Mouse (Mus musculus): ENCODE measurements around the gene Psmc3. TPM values are rescaled to one million over a fixed set of nuclear protein-coding genes. Genes with fewer than 3 reads are reported as not detected.
"Not testable (repeated sequence)": the region's sequence is repeated elsewhere in the genome, so short reads cannot be mapped to it uniquely, and the experiment has no call there.

Psmc3 gene
- polyA plus RNA-seq (2021) = 276 TPM

DNA sequence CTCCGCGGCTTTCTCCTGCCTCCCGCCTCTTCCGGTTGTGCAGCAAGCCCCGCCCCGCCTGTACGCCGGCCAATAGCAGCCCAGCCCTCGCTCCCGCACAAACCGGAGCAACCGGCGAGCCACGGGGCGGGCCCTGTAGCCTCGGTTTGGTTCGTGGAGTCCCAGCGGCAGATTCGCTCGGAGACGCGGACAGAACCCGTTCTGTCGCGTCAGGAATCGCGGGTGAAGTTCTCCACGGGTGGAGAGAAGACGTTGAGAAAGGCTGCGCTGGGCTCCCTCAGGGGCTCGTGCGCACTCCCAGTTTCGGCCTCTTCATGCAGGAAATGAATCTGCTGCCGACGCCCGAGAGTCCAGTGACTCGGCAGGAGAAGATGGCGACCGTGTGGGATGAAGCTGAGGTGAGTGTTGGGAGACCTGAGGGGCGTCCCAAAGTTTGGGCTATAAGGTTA lies at the start of gene Psmc3:
Psmc3 (plus strand) TSS at position 76 of the 449 bp plus-strand sequence.
- in situ Hi-C loops (cut with MboI; ENCODE audit: low pct_unique_long_range_greater_than_20kb) = no loop called here
- ATAC-seq (peak; percentile 91), DNase-seq (ENCODE audit: low read depth, low spot score) (no peak)
- CTCF ChIA-PET = interaction anchor here (0.7 kb wide), 1 partner anchor 12 kb away, joined by 3 read pairs; no protein-coding TSS in a partner anchor
- H3K27me3 ChIP-seq = no peaks in the 10 kb centered on the region
- TF ChIP-seq CTCF (IDR thresholded peaks at IDR 0.05) = no peak
- POLR2A ChIA-PET = interaction anchor here (1.1 kb wide), 1 partner anchor 10 kb away, joined by 3 read pairs; no protein-coding TSS in a partner anchor

DNA sequence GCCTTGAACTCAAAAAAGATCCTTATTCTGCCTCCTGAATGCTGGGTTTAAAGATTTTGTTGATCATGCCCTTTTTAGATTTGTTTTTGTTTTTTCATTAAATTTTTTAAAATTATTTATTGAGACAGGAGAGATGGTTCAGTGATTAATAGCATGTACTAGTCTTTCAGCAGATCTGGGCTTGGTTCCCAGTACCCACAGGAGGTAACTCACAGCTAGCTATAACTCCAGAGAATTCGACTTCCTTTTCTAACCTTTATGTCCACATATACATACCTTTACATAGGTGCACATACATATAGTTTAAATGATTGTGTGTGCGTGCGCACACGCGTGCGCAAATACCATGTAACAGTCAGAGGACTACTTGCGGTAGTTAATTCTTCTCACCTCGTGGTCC lies 45.3 kb upstream of the Psmc3 start:
- POLR2A ChIA-PET = interaction anchor here (0.7 kb wide), 1 partner anchor 432 kb away, joined by 3 read pairs; no protein-coding TSS in a partner anchor

DNA sequence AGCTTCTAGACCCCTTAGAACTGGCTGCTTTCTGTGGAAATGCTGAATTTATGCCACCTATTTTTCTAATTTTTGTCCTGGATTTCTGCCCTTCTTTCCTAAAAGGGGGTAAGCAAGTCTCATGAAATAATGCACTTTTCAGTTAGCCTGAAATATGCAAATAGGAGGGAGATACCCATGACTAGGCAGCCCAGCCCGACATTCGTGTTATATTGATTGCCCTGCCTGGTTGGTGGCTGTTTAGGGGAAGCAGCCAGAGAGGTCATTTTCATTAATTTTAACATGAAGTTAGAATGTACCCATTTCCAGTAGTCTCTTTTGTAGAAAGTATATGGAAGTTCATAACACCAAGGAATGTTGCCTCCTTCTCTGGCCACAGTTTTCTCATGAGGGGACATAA lies 39.9 kb upstream of the Psmc3 start:
- TF ChIP-seq CTCF (IDR thresholded peaks at IDR 0.05) = no peak
- no peaks in the 10 kb centered on the region for H3K27me3 ChIP-seq
- in situ Hi-C loops (cut with MboI; ENCODE audit: low pct_unique_long_range_greater_than_20kb) = no loop called here
- DNase-seq (ENCODE audit: low read depth, low spot score) (no peak), ATAC-seq (no peak)
- ChIA-PET CTCF (interaction anchor here (1.0 kb wide), 1 partner anchor 13 kb away, joined by 3 read pairs; no protein-coding TSS in a partner anchor), POLR2A (no interaction called here)

More for the DNA sequence above, 45.3 kb upstream of the Psmc3 start:
- H3K27me3 ChIP-seq = no peaks in the 10 kb centered on the region
- DNase-seq (ENCODE audit: low read depth, low spot score) (no peak), ATAC-seq (no peak)
- in situ Hi-C loops (cut with MboI; ENCODE audit: low pct_unique_long_range_greater_than_20kb) = no loop called here
- CTCF ChIA-PET = interaction anchor here (1.0 kb wide), 1 partner anchor 141 kb away, joined by 3 read pairs; no protein-coding TSS in a partner anchor
- no peak for TF ChIP-seq CTCF (IDR thresholded peaks at IDR 0.05)

DNA sequence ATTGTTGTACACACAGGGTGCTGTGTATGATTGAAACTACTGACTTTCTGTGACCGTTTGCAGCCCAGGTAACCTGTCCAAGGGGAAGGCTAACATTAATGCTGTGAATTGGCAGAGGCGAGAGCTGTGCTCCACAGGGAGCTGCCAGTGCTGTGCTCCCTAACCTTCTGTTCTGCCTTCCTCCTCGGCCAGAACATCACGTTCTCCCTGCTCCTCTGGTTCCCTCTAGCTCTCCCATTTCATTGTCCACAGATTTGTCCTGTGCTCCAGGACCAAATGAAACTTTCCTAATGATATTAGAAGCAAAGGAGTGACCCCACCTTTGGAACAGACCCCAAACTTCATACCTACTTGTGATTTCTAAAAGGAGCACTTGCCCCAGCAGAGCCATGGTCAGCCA lies 38.4 kb upstream of the Psmc3 start:
- POLR2A ChIA-PET = no interaction called here
- CTCF ChIA-PET = interaction anchor here (1.0 to 1.3 kb wide), 3 partner anchors 12 to 37 kb away, joined by 3 read pairs; no protein-coding TSS in a partner anchor
- DNase-seq (ENCODE audit: low read depth, low spot score) (no peak), ATAC-seq (no peak)
- H3K27me3 ChIP-seq = no peaks in the 10 kb centered on the region
- TF ChIP-seq CTCF (IDR thresholded peaks at IDR 0.05) = no peak
- in situ Hi-C loops (cut with MboI; ENCODE audit: low pct_unique_long_range_greater_than_20kb) = no loop called here

GRCm38 (mm10) chr2:91018061-91018788 lies 35.6 kb upstream of the Psmc3 start:
- in situ Hi-C loops (cut with MboI; ENCODE audit: low pct_unique_long_range_greater_than_20kb) = no loop called here
- POLR2A ChIA-PET = interaction anchor here (0.7 kb wide), 1 partner anchor 17 kb away, joined by 3 read pairs; the partner anchor contains the start of gene Rapsn
- ATAC-seq (no peak), DNase-seq (ENCODE audit: low read depth, low spot score) (no peak)
- H3K27me3 ChIP-seq = no peaks in the 10 kb centered on the region
- CTCF ChIA-PET = no interaction called here
- TF ChIP-seq CTCF (IDR thresholded peaks at IDR 0.05) = no peak

DNA sequence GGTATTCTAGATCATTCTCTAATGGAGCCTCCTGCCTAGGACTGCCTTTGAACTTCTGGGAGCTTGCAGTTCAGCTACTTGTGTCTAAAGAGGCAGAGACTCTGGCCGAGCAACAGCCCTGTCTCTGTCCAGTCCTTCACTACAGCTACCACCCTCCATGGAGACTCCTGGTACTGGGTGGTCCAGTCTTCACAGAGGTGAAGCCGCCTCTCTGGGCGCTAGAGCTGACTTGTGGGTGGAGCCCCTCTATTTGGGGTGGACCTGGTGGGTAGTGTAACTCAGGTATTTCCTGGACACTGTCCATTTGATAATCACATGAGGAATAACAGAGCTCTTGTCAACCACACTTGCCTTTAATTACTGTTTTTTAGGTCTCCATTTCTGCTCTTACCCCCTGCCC lies 33.9 kb upstream of the Psmc3 start:
- DNase-seq (ENCODE audit: low read depth, low spot score) = no peak
- no peaks in the 10 kb centered on the region for H3K27me3 ChIP-seq
- in situ Hi-C loops (cut with MboI; ENCODE audit: low pct_unique_long_range_greater_than_20kb) = no loop called here
- CTCF ChIA-PET = interaction anchor here (0.6 to 1.3 kb wide), 5 partner anchors 9 to 120 kb away, joined by 3 to 4 read pairs (median 3); no protein-coding TSS in a partner anchor
- no peak for ATAC-seq
- POLR2A ChIA-PET = no interaction called here
- TF ChIP-seq CTCF (IDR thresholded peaks at IDR 0.05) = no peak

GRCm38 (mm10) chr2:91022266-91022665 lies 31.5 kb upstream of the Psmc3 start:
- CTCF ChIA-PET = interaction anchor here (1.7 kb wide), 1 partner anchor 10 kb away, joined by 4 read pairs; no protein-coding TSS in a partner anchor
- ATAC-seq; in situ Hi-C loops (cut with MboI; ENCODE audit: low pct_unique_long_range_greater_than_20kb); H3K27me3 ChIP-seq; DNase-seq (ENCODE audit: low read depth, low spot score): not testable (repeated sequence)
- POLR2A ChIA-PET = interaction anchor here (1.6 kb wide), 1 partner anchor 79 kb away, joined by 5 read pairs; no protein-coding TSS in a partner anchor

DNA sequence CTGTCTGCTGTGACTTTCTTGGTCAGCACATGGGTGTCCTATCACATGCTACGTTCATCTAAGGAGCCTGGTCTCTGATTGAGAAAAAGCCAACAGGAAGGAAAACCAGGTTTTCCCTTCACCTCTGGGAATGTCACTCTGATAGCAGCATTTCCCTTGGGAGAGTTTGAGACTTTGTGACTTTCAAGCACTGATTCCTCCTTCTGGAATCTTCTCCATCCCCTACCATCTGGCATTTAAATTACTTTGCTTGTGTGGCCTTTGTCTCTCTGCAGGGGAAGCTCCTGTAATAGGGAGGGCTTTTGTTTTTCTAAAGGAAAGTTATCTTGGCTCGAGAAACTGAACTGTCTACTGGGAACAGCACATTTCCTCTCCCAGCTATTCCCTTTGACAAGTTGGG lies 30.7 kb upstream of the Psmc3 start:
- no peak for ATAC-seq
- ChIA-PET CTCF (interaction anchor here (1.0 kb wide), 1 partner anchor 10 kb away, joined by 3 read pairs; no protein-coding TSS in a partner anchor), POLR2A (interaction anchor here (1.2 to 1.6 kb wide), 2 partner anchors 32 to 80 kb away, joined by 3 to 5 read pairs; no protein-coding TSS in a partner anchor)
- H3K27me3 ChIP-seq = no peaks in the 10 kb centered on the region
- no peak for TF ChIP-seq CTCF (IDR thresholded peaks at IDR 0.05)
- in situ Hi-C loops (cut with MboI; ENCODE audit: low pct_unique_long_range_greater_than_20kb) = no loop called here
- no peak for DNase-seq (ENCODE audit: low read depth, low spot score)

DNA sequence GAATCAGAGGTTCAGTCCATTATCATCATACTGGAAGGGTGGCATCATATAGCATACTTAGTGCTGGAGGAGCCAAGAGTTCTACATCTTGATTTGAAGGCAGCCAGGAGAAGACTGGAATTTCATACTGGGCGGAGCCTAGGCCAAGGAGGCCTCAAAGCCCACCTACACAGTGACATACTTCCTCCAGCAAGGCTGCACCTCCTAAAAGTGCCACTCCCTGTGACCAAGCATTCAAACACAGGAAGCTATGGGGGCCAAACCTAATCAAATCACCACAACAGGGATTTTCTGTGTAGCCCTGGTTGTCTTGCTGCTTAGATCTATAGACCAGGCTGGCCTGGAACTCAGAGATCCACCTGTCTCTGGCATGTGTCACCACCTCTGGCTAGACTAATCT lies 29.9 kb upstream of the Psmc3 start:
- no peak for ATAC-seq
- CTCF ChIA-PET = interaction anchor here (0.8 kb wide), 1 partner anchor 38 kb away, joined by 3 read pairs; no protein-coding TSS in a partner anchor
- POLR2A ChIA-PET = interaction anchor here (1.2 to 1.6 kb wide), 2 partner anchors 33 to 81 kb away, joined by 3 to 5 read pairs; no protein-coding TSS in a partner anchor
- no peak for TF ChIP-seq CTCF (IDR thresholded peaks at IDR 0.05)
- in situ Hi-C loops (cut with MboI; ENCODE audit: low pct_unique_long_range_greater_than_20kb) = no loop called here
- H3K27me3 ChIP-seq = no peaks in the 10 kb centered on the region
- no peak for DNase-seq (ENCODE audit: low read depth, low spot score)

- no peak for ATAC-seq
- no peaks in the 10 kb centered on the region for H3K27me3 ChIP-seq
- in situ Hi-C loops (cut with MboI; ENCODE audit: low pct_unique_long_range_greater_than_20kb) = no loop called here
- CTCF ChIA-PET = no interaction called here
- no peak for TF ChIP-seq CTCF (IDR thresholded peaks at IDR 0.05)
- POLR2A ChIA-PET = no interaction called here
- DNase-seq (ENCODE audit: low read depth, low spot score) = no peak
Observed at GRCm38 (mm10) chr2:91025081-91025516, 28.7 kb upstream of the Psmc3 start.

DNA sequence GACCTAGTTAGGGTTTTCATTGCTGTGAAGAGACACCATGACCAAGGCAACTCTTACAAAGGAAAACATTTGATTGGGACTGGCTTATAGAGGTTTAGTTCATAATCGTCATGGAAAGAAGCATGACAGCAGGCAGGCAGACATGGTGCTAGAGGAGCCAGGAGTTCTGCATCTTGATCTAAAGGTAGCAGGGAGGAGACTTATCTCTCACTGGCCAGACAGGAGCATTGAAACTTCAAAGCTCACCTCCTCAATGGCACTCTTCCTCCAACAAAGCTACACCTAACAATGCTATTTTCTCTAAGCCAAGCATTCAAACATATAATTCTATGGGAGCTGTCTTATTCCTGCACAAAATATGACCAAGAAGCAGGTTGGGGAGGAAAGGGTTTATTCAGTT lies 27.3 kb upstream of the Psmc3 start:
- CTCF ChIA-PET = interaction anchor here (1.4 to 2.0 kb wide), 3 partner anchors 12 to 41 kb away, joined by 3 to 4 read pairs (median 4); no protein-coding TSS in a partner anchor
- H3K27me3 ChIP-seq = no peaks in the 10 kb centered on the region
- in situ Hi-C loops (cut with MboI; ENCODE audit: low pct_unique_long_range_greater_than_20kb) = no loop called here
- no peak for TF ChIP-seq CTCF (IDR thresholded peaks at IDR 0.05)
- ATAC-seq (no peak), DNase-seq (ENCODE audit: low read depth, low spot score) (no peak)
- POLR2A ChIA-PET = interaction anchor here (0.5 kb wide), 1 partner anchor 83 kb away, joined by 3 read pairs; no protein-coding TSS in a partner anchor

Measured in Patski (cell line).